Mouse (Mus musculus): ENCODE measurements at regions not wholly inside any gene's neighbourhood (a gene's known extent, or its start where the extent isn't known, plus 50 kb on each side); places are given as distances from the start of the nearest gene placed in this dataset.
"Not testable (repeated sequence)": the region's sequence is repeated elsewhere in the genome, so short reads cannot be mapped to it uniquely, and the experiment has no call there.

DNA sequence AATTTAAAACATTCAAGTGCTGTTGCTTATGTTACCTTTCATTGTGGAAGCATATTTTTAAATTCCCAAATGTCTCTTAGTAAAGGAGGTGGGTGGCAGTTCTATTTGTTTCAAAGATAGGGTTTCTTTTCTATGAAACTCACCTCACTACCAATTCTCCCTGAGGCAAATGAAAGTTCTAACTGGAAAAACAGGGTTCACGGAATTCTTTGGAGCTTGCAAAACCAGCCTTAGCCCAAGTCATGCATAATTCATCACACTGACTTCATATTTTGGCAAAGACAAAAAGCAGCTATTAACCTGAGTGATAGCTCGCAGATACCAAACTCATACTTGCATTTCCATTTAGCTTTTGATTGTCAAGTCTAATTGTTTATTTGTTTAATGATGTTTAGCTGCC is 73.8 kb downstream of the Dio2 start:
- no peak for DNase-seq

DNA sequence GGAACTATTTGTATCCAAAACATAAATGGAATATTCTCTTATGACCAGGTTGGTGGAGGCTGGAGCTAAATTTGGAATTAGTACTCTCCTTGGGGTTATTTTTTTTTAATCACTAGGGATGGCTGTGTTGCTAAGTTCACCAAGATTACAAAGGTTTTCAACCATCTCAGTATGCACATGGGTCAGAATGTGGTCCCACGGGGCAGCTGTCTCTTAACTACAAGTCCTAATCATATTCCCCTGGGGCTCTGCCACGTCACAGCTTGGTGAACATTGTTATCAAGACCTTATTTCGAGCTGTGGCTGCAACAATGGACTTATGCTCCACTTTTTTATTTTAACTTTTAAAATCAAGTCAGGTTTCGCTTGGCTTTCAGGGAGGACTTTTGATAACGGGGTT is 92.8 kb downstream of the Dio2 start:
- no peak for DNase-seq
- intact Hi-C loops (cut with DNase I) = no loop called here

More for the DNA sequence above, 73.8 kb downstream of the Dio2 start:
- intact Hi-C loops (cut with DNase I) = no loop called here

DNA sequence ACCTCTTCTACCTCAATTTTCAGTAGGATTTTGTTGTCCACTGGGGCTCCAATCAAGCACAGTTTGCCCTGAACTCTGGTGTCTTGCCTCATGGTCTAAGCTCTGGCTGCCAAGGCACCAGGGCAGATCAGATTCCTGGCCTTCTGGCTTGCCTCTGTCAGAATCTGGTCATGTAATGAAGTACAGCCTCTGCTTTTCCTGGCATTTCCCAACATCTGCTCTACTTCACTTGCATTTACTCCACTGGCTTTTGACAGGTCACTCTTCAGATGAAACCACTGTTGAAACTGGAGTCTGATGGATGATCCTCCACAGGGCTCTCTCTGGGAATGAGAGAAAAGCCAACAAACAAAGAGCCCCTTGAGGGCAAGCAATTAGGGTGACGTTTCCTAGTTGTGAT is 94.3 kb downstream of the Dio2 start:
- intact Hi-C loops (cut with DNase I) = no loop called here
- DNase-seq = peak; percentile 8

DNA sequence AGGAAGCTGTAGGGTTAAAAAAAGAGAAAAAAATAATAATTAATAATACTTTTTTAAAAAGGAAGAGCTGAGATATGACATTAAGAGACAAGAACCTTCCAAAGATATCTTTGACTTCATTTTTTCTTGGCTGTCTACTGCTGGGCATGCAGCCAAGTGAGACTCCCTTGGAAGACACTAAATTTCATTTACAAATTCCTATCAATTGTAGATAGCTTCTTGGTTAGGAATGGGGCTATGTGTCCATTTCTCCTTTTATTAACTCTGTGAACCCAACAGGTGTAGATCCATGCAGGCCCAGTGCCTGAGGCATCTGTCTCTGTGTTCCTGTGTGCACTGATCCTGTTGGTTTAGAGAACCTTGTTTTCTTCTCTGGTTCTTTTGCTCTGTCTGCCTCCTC is 113.4 kb downstream of the Dio2 start:
- DNase-seq = peak; percentile 19
- intact Hi-C loops (cut with DNase I) = no loop called here

DNA sequence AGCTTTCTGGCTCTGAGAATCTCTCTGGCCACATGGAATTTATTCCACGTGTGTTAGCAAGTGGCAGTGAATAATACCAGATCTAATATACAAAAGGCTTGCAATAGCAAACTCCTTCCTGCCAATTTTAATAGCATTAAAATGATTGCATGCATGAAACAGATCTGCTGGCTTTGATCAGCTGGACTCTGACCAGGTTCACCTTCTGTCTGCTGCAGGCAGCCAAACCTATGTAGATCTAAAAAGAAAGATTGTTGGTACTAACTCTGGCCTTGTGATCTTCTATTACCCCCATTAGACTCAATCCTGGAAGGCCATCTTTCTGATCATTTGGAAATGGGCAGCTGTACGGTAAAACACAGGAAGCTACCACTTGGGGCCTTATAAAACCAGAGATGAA is 114.8 kb downstream of the Dio2 start:
- intact Hi-C loops (cut with DNase I) = no loop called here
- DNase-seq = peak; percentile 9

DNA sequence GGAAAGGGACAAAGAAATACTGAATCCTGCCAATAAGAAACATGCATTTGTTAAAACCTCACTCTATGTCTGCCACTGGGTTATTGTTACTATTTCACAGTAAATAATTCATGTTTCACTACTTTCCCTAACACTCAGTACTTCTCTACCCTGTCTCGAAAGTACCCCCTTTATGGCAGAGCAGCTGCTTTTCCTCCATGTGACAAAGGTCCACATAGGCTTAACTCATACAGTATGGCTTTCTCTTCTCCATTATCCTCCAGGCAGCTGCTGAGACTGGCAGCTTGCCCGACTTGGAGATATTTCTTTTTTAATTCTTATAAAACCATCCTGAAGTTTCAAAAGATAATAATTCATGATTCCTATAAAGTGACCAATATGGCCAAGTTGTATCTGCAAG is 129.4 kb downstream of the Dio2 start:
- DNase-seq = no peak
- intact Hi-C loops (cut with DNase I) = no loop called here

DNA sequence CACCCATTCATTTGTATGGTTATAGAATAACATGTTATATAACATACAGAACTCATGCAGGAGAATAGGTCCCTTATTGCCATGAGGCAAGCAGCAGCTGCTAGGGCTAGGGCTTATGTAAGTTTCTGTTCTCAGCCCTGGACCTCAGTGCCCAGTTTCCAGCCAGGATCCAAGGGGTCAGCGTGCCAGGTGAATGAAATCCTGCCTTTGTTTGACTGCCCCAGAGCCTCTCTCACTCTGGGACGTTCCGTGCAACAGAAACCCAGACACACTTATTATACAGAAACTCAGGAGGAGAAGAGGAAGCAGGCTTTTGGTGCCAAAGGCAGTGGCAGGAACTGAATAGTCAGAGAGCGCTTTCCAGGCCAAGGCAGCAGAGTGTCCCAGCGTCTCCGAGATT is 130.3 kb downstream of the Dio2 start:
- intact Hi-C loops (cut with DNase I) = no loop called here
- peak; percentile 9 for DNase-seq

DNA sequence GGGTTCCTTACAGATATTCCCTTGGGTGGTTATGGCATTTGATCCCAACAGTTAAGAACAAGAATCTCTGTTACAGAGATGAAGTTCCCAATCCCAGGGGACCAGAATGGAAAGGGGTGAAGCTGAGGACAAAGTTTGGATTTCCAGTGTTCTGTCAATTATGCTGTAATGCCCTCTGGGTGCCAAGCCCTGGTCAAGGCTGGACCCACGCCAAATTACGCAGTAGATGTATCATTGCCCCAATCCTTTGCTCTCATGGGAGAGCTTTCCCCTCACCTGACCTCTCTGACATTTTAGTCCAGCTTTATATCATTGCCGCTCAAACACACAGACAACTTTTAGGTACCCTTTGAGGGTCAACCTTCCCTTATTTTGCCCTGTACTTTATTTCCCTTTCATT is 158.2 kb downstream of the Dio2 start:
- intact Hi-C loops (cut with DNase I) = no loop called here
- no peak for DNase-seq

DNA sequence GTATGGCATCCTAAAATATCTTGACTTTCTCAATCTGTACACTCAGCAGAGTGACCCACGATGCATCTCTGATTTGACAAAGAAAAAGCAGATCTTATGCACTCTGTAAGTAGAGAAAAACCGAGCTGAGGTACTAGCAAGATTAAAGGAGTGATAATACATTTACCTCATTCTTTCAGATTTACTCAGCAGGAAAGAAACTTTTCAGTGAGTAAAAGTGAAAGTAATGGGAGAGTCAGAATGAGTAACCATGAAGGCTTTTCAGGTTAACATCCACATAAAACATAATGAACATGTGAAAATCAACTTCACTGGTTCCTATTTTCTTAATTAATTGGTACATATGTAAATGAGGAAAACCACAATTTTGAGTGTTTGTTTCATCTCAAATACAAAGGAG is 162.1 kb downstream of the Dio2 start:
- intact Hi-C loops (cut with DNase I) = no loop called here
- no peak for DNase-seq

DNA sequence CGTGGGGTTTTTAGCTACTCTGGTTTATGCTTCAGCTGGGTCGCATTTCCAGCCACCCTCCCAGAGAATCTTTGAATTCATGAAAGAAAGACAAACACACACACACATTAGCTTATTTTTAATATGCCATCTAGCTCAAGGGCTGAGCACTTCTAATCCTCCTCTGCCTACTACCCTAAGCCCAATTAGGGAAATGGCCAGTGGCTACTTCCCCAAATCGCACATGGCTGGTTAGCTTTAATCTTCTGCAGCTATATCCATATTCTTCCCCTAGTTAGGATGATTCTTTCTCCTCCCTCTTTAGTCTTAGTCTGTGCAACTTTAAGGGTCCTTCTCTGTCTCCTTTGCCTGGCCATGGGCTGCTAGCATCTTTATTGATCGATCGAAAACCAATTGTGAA is 166.3 kb downstream of the Dio2 start:
- intact Hi-C loops (cut with DNase I) = no loop called here
- no peak for DNase-seq

DNA sequence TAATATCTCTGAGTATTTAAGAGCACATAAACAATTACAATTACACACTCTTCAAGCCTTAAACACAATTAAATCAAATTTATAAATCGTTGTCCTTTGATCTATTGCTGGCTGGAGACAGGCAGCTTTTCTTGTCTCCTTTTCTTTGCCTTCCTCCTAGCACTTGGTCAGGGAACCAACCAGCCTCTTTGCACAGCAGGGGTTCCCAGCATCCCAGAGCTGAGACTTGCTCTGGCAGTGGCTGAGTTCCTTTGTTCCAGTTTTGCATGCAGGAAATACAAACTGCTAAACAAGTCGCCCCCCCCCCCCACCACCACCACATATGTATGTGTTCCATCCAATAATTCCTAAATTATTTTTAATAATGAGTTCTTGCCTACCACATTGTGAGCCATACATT is 166.7 kb downstream of the Dio2 start:
- DNase-seq = peak; percentile 36
- intact Hi-C loops (cut with DNase I) = no loop called here

DNA sequence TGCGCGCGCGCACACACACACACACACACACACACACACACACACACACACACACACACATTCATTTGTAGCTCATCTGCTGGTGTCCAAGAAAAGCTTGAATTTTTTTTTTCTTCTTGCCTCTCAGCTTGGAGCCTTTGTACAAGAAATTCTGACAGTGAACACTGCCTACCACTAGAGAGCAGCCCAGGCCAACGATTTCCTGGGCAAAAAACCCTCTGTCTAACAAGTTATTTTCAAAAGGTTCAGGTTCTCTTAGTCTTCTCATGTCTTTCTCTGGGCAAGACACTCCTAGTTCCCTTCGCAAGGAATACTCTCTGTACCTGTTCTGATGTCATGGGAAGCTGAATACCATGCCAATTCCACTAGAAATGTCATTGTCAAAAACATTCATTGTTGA is 171.9 kb downstream of the Dio2 start:
- intact Hi-C loops (cut with DNase I) = loop anchor here (5.0 kb wide), 1 partner anchor 746 kb away; no protein-coding TSS in a partner anchor
- peak; percentile 44 for DNase-seq

DNA sequence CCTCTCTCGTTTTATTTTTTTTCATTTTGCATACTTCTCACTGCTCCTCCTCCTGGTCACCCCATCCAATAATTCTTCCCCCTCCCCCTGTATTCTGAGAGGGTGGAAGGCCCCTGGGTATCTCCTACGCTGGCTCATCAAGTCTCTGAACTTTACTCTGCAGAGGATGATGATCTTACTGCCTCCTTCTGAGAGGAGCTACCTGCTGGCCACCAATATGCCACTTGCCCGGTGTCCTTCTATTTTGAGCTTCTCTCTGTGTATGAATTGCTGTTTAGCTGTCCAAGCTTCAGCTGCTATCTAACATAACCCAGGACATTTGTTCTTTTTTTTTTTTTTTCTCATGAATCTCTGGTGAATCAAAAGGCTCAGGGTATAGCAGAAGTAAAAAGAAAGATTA is 173.2 kb downstream of the Dio2 start:
- intact Hi-C loops (cut with DNase I) = loop anchor here (5.0 kb wide), 1 partner anchor 747 kb away; no protein-coding TSS in a partner anchor
- DNase-seq = no peak

DNA sequence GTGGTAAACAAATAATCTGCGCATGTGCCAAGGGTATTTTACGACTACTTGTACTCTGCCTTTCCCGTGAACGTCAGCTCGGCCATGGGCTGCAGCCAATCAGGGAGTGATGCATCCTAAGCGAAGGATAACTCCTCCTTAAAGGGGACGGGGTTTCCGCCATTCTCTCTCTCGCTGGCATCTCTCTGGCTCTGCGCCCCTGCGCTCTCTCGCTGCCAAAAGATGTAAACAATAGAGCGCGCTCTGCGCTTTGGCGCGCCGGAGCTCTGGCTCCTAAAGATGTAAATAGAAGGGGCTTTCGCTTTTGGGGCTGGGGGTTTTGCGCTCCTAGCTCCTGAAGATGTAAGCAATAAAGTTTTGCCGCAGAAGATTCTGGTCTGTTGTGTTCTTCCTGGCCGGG is 173.6 kb downstream of the Dio2 start:
- intact Hi-C loops (cut with DNase I); DNase-seq: not testable (repeated sequence)

DNA sequence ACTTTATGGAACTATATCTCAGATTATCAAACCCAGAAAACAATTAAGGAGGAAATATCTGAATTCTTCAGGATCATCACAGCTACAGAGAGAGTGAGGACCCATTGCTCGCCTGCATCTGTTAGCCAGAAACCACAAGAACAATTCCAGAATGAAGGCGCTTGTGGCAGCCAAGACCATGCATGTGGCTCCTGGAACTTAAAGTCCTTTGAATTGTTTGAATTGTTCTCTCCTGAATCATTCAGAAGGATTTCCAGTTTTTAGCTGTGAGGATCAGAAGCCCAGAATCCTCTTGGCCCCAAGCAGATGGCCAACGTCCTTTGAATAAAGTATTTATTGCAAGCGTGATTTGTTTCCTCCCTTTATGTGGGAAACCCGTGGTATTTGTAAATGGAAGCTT is 195.9 kb downstream of the Dio2 start:
- DNase-seq = no peak
- intact Hi-C loops (cut with DNase I) = no loop called here

All from left cerebral cortex, postnatal 4 days (tissue).